Mouse (Mus musculus) brain, embryonic 14.5 days (tissue): ENCODE measurements around the gene Hsd17b12. TPM values are rescaled to one million over a fixed set of nuclear protein-coding genes. Genes with fewer than 3 reads are reported as not detected.

Experiments used
- DNase-seq: peaks from one replicate; pipeline ENCODE4 v3.0.0-alpha.2; 2011; ENCODE audit warnings: low read depth
- CTCF ChIP-seq: fragments of 200-500 bp; IDR thresholded peaks from 2 replicates; pipeline ENCODE4 v1.5.1; 2012; ENCODE audit warnings: inconsistent platforms, mild to moderate bottlenecking, moderate library complexity, borderline replicate concordance; ENCODE audit not compliant: insufficient read depth, insufficient read length; ENCODE audit errors: extremely low read depth
- POLR2A ChIP-seq: fragments of 200-500 bp; IDR thresholded peaks from 2 replicates; pipeline ENCODE4 v1.6.1; 2012; ENCODE audit warnings: mild to moderate bottlenecking, inconsistent platforms, borderline replicate concordance; ENCODE audit not compliant: poor library complexity, insufficient read depth, insufficient read length, severe bottlenecking; ENCODE audit errors: extremely low read depth
- polyA plus RNA-seq: library from polyadenylated mRNA; depleted of rRNA; stranded (reverse); fragments of >200 nt; gene quantifications from 2 replicates; pipeline ENCODE4 v1.2.3, GENCODE M21; 2012; rRNA removed

The Hsd17b12 gene
- polyA plus RNA-seq, 1 experiment = 72.2 TPM

- TF ChIP-seq POLR2A = no peak
- no peak for TF ChIP-seq CTCF
- peak; percentile 91 for DNase-seq
Measured at GRCm38 (mm10) chr2:93992259-93992658, 165.5 kb downstream of the Hsd17b12 start.

- TF ChIP-seq CTCF = no peak
- no peak for DNase-seq
Measured at GRCm38 (mm10) chr2:93991336-93991735, 166.4 kb downstream of the Hsd17b12 start.

DNA sequence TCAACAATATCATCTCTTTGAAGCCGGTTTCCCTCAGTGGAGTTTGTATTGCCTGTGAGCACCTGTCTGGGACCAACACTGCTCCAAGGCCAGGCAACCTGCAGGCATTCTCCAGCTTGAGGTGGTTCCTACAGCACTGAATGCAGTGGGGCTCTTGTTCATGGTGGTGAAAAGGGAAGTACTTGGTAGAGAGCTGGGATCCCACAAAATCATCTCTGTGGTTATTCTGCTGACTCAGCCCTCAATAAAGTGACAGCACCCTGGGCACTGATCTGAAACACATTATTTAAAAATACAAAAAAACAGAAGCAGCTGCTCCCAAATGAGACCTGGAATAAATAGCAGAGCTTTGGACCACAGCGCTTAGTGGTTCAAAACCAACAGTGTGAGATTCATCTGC lies 169.3 kb downstream of the Hsd17b12 start:
- no peak for DNase-seq
- TF ChIP-seq CTCF (no peak), POLR2A (no peak)

Other genes with a start within 250 kb of the Hsd17b12 start
- gene Gm13889, start 200.8 kb downstream of the Hsd17b12 start, polyA plus RNA-seq = 26.7 and 58.7 TPM in 2 replicates
- 0.16 TPM in 1 of 2 replicates, not detected in the other for gene Gm27027, start 161.6 kb downstream of the Hsd17b12 start, polyA plus RNA-seq
- 54.7 and 64.8 TPM in 2 replicates for gene Alkbh3, start 147.2 kb downstream of the Hsd17b12 start, polyA plus RNA-seq
- gene Ttc17, start 248.7 kb upstream of the Hsd17b12 start, polyA plus RNA-seq = 22.6 and 28.5 TPM in 2 replicates